Mouse (Mus musculus): ENCODE results near the gene Rbbp6. TPM values are rescaled to one million over a fixed set of nuclear protein-coding genes. Genes with fewer than 3 reads are reported as not detected.

The Rbbp6 gene
- polyA plus RNA-seq, 1 experiment from 2014 or later: 31.6 TPM

Other genes starting within 250 kb of the Rbbp6 start
- 50.0 and 59.4 TPM in 2 replicates for gene Tnrc6a, start 158.2 kb downstream of the Rbbp6 start, polyA plus RNA-seq (2014; fragmentation: Nextera tagmentation; extraction: Ambion mirVana)
- gene Slc5a11, start 249.1 kb downstream of the Rbbp6 start, polyA plus RNA-seq (2014; fragmentation: Nextera tagmentation; extraction: Ambion mirVana): 1.2 TPM in 1 of 2 replicates, not detected in the other